Mouse (Mus musculus): ENCODE measurements around the gene Apba2.
A peak's percentile ranks its signal among the peaks of the same experiment; 100 is the strongest.

Gene Apba2

GRCm38 (mm10) chr7:64501536-64502270, at the start of gene Apba2:
Gene Apba2, plus strand, starts transcription at chr7:64501706.
- DNase-seq (ENCODE audit: low spot score in 2 of 2): peak; percentile 84

GRCm38 (mm10) chr7:64451861-64452382, 49.6 kb upstream of the Apba2 start:
- peak in 1 of 2 experiments; percentile 37 for DNase-seq (ENCODE audit: low spot score in 2 of 2)

- peak in 1 of 2 experiments; percentile 43 for DNase-seq (ENCODE audit: low spot score in 2 of 2)
These were observed 48.9 kb upstream of the Apba2 start for GRCm38 (mm10) chr7:64452471-64453222.

- DNase-seq (ENCODE audit: low spot score in 2 of 2): no peak
These were observed 45.3 kb upstream of the Apba2 start for GRCm38 (mm10) chr7:64456176-64456575.

- DNase-seq (ENCODE audit: low spot score in 2 of 2): no peak
These were observed 44.8 kb upstream of the Apba2 start for GRCm38 (mm10) chr7:64456676-64457075.

GRCm38 (mm10) chr7:64457811-64458210, 43.7 kb upstream of the Apba2 start:
- DNase-seq (ENCODE audit: low spot score in 2 of 2): no peak

- peak; percentile 29 to 31 for DNase-seq (ENCODE audit: low spot score in 2 of 2)
These were observed 4.1 kb upstream of the Apba2 start for GRCm38 (mm10) chr7:64497438-64497837.

- DNase-seq (ENCODE audit: low spot score in 2 of 2): peak; percentile 44 to 50
These were observed 1.0 kb downstream of the Apba2 start for GRCm38 (mm10) chr7:64502271-64503180.

GRCm38 (mm10) chr7:64503641-64504040, 2.1 kb downstream of the Apba2 start:
- DNase-seq (ENCODE audit: low spot score in 2 of 2): peak; percentile 22 to 34

- peak; percentile 80 to 84 for DNase-seq (ENCODE audit: low spot score in 2 of 2)
These were observed 3.3 kb downstream of the Apba2 start for GRCm38 (mm10) chr7:64504691-64505231.

- peak; percentile 35 to 40 for DNase-seq (ENCODE audit: low spot score in 2 of 2)
These were observed 4.1 kb downstream of the Apba2 start for GRCm38 (mm10) chr7:64505571-64505970.

GRCm38 (mm10) chr7:64508826-64509225, 7.3 kb downstream of the Apba2 start:
- peak; percentile 11 to 18 for DNase-seq (ENCODE audit: low spot score in 2 of 2)

GRCm38 (mm10) chr7:64509911-64510310, 8.4 kb downstream of the Apba2 start:
- peak; percentile 20 for DNase-seq (ENCODE audit: low spot score in 2 of 2)

- DNase-seq (ENCODE audit: low spot score in 2 of 2): peak; percentile 18 to 26
These were observed 9.2 kb downstream of the Apba2 start for GRCm38 (mm10) chr7:64510526-64511210.

- peak in 1 of 2 experiments; percentile 18 for DNase-seq (ENCODE audit: low spot score in 2 of 2)
These were observed 12.1 kb downstream of the Apba2 start for GRCm38 (mm10) chr7:64513621-64514020.

- peak in 1 of 2 experiments; percentile 10 for DNase-seq (ENCODE audit: low spot score in 2 of 2)
These were observed 13.8 kb downstream of the Apba2 start for GRCm38 (mm10) chr7:64515280-64515679.

- DNase-seq (ENCODE audit: low spot score in 2 of 2): peak in 1 of 2 experiments; percentile 6
These were observed 14.4 kb downstream of the Apba2 start for GRCm38 (mm10) chr7:64515891-64516290.

GRCm38 (mm10) chr7:64519091-64519490, 17.6 kb downstream of the Apba2 start:
- no peak for DNase-seq (ENCODE audit: low spot score in 2 of 2)

GRCm38 (mm10) chr7:64519521-64519920, 18.0 kb downstream of the Apba2 start:
- no peak for DNase-seq (ENCODE audit: low spot score in 2 of 2)

- no peak for DNase-seq (ENCODE audit: low spot score in 2 of 2)
These were observed 20.3 kb downstream of the Apba2 start for GRCm38 (mm10) chr7:64521695-64522408.

Data from right cerebral cortex, postnatal 10 days (tissue).